Mouse (Mus musculus) testis, adult 2 months (tissue): ENCODE measurements around the gene Tom1. TPM values are rescaled to one million over a fixed set of nuclear protein-coding genes. Genes with fewer than 3 reads are reported as not detected.

Source experiments
- H3K27ac ChIP-seq: fragments of 200-500 bp; 2 replicates; pipeline ENCODE4 v1.5.1; 2012; ENCODE audit warnings: low read depth, low read length; ENCODE audit not compliant: control insufficient read depth, insufficient read depth
- H3K27me3 ChIP-seq: fragments of 200-500 bp; 2 replicates; pipeline ENCODE4 v1.6.1; 2012; ENCODE audit warnings: mild to moderate bottlenecking, low read length, moderate library complexity; ENCODE audit not compliant: control insufficient read depth, insufficient read depth
- H3K36me3 ChIP-seq: fragments of 200-500 bp; 2 replicates; pipeline ENCODE4 v1.6.1; 2012; ENCODE audit warnings: mild to moderate bottlenecking, low read length; ENCODE audit not compliant: control insufficient read depth, insufficient read depth
- H3K4me1 ChIP-seq: fragments of 200-500 bp; 2 replicates; pipeline ENCODE4 v1.6.1; 2012; ENCODE audit warnings: low read length; ENCODE audit not compliant: control insufficient read depth, insufficient read depth
- H3K4me3 ChIP-seq: fragments of 200-500 bp; 2 replicates; pipeline ENCODE4 v1.5.1; 2012; ENCODE audit warnings: low read depth, mild to moderate bottlenecking, low read length, moderate library complexity, mixed read lengths; ENCODE audit not compliant: control insufficient read depth
- CTCF ChIP-seq: fragments of 200-500 bp; IDR thresholded peaks from 2 replicates; pipeline ENCODE4 v1.5.1; 2012; ENCODE audit warnings: low read depth, mild to moderate bottlenecking, inconsistent platforms, low read length, moderate library complexity; ENCODE audit not compliant: control insufficient read depth, insufficient read depth, insufficient replicate concordance
- POLR2A ChIP-seq: fragments of 200-500 bp; IDR thresholded peaks from 2 replicates; pipeline ENCODE4 v1.6.1; 2012; ENCODE audit warnings: low read depth, mild to moderate bottlenecking, inconsistent platforms, low read length, moderate library complexity; ENCODE audit not compliant: control insufficient read depth
- polyA plus RNA-seq: library from polyadenylated mRNA; depleted of rRNA; stranded (reverse); fragments of >200 nt; gene quantifications from 2 replicates; pipeline ENCODE4 v1.2.3, GENCODE M21; 2012

Gene Tom1
- polyA plus RNA-seq, 1 experiment: 129 TPM

DNA sequence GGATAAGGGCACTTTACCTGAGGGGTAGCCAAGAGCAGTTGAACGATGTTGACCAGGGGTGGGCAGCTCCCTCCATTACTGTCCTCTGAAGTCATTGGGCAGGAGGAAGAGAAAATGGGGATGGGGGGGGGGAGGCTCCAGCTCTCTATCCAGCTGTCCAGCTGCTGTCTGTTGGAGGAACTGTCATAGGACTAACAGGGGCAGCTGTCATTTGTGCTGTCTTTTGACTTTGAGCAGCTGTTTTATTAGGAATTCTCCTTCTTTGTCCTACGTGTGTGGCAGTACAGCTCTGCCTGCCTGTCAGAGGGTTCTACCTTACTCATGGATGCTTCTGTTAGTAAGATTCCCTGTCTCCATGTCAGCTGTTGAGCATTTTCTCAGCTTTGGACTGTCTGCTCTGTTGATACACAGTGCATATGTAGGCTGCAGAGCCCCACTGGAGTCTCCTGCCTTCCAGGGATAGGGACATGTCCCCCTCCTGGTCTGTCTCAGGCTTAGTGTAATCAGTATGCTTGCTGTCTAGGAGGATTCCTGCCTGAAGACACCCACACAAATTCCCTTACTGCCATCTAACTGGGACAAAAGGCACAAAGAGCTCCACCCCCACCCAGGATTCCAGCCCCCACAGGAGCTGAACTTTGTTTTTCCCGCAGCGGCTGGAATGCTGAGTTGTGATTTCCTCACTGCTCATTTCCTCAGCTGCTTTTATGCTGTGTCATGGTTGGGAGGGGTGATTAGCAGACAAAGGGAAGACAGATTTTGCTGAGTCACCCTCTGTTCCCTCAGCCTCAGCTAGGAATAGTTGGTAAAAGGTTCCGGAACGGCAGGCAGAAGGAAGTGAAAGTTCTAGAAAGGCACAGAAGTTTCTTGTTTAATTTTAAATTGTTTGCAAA is 55.7 kb downstream of the Tom1 start:
- Histone ChIP-seq H3K36me3 (no peaks in the 10 kb centered on the region), H3K27ac (peak overlapping the region; percentile 46), H3K4me3 (no peak overlapping the region), H3K27me3 (no peaks in the 10 kb centered on the region), H3K4me1 (peaks cover 11% of the 10 kb centered on the region)
- no peak for TF ChIP-seq CTCF
- no peak for TF ChIP-seq POLR2A

- no peaks in the 10 kb centered on the region for H3K27me3 ChIP-seq
Observed at GRCm38 (mm10) chr8:75090781-75091365, 57.4 kb downstream of the Tom1 start.

DNA sequence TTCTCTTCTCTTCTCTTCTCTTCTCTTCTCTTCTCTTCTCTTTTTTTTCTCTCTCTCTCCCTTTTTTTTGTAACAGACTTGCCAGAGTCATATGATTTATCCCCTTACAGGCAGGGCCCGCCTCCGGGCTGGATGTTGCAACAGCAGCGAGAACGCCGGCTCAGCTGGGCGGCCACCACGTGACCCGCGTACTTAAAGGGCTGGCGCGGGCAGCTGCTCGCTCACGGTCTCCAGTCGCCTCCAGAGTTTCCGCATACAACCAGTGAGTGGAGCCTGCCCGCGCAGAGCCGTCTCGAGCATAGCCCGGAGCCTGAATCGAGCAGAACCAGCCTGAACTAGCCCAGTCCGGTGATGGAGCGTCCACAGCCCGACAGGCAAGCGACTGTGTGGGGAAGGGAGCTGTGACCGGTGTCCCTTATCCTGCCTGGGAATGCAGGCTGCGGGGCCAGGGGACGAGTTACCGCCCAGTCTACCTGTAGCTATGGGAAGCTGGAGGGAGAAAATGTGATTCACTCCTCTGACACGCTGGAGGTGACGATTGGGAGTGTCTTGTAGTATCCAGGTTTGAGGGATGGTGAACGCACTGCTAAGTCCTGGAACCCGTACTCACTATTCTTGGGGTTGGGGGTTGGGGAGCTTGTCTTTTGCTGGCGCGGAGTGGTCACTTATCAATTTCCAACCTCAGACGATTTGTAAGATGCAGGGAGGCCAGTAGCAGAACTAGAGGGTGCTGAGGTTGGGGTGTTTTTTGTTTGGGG is 60.1 kb downstream of the Tom1 start, which contains the start of gene Hmox1:
TSS of gene Hmox1 (plus strand) at position 223 of the 758 bp plus-strand sequence.
- TF ChIP-seq CTCF (no peak), POLR2A (peak; percentile 44; the same call in 1 of the 2 replicates)
- peak within 1 kb of the TSS; percentile 86 for H3K27ac ChIP-seq
- no peaks in the 10 kb centered on the region for H3K27me3 ChIP-seq
- H3K36me3 ChIP-seq: no peaks in the 10 kb centered on the region
- peak within 1 kb of the TSS; percentile 87 for H3K4me3 ChIP-seq
- H3K4me1 ChIP-seq: peaks cover 11% of the 10 kb centered on the region

More at GRCm38 (mm10) chr8:75090781-75091365, 57.4 kb downstream of the Tom1 start:
- Histone ChIP-seq H3K4me1 (peaks cover 11% of the 10 kb centered on the region), H3K4me3 (no peak overlapping the region), H3K36me3 (no peaks in the 10 kb centered on the region), H3K27ac (no peak overlapping the region)
- TF ChIP-seq CTCF (no peak), POLR2A (no peak)

- no peaks in the 10 kb centered on the region for H3K4me1 ChIP-seq
- H3K36me3 ChIP-seq: no peaks in the 10 kb centered on the region
- H3K27me3 ChIP-seq: no peaks in the 10 kb centered on the region
- no peak overlapping the region for H3K27ac ChIP-seq
- no peak overlapping the region for H3K4me3 ChIP-seq
- TF ChIP-seq CTCF (no peak), POLR2A (no peak)
Observed at GRCm38 (mm10) chr8:75102956-75103355, 69.5 kb downstream of the Tom1 start.

DNA sequence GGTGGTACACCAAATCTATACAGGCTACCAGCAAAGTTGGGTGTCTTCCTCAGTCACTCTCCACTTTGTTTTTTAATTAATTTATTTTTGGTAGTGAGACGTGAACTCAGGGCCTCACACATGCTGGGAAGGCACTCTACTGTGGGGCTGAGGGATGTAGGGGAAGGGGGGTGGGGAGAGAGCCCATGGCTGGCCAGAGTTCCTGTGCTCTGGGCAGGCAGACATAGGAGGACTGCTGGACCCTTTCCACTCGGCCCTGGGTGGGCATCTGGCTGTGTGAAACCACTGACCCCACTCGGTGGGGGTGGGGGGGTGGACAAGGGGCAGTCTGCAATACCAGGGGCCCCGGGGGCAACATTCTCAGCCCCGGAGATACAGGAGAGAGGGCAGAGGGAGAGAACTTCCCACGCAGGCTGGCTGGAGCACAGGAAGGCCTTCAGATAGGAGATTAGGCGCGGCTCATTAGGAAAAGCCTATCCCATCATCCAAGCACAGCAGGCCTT is 69.9 kb downstream of the Tom1 start:
- Histone ChIP-seq H3K27ac (no peak overlapping the region), H3K4me1 (no peaks in the 10 kb centered on the region), H3K27me3 (no peaks in the 10 kb centered on the region), H3K4me3 (no peak overlapping the region), H3K36me3 (no peaks in the 10 kb centered on the region)
- TF ChIP-seq CTCF (no peak), POLR2A (no peak)

GRCm38 (mm10) chr8:75108527-75109235 is 75.2 kb downstream of the Tom1 start:
- H3K4me1 ChIP-seq: peaks cover 7% of the 10 kb centered on the region
- H3K27me3 ChIP-seq: no peaks in the 10 kb centered on the region
- no peaks in the 10 kb centered on the region for H3K36me3 ChIP-seq
- peak overlapping the region; percentile 90 for H3K27ac ChIP-seq
- H3K4me3 ChIP-seq: peak overlapping the region; percentile 95
- peak; percentile 78; the same call in 1 of the 2 replicates for TF ChIP-seq CTCF
- TF ChIP-seq POLR2A: no peak
